Mouse (Mus musculus) midbrain, embryonic 12.5 days (tissue): Measurements from ENCODE around the gene Prpsap1. TPM values are rescaled to one million over a fixed set of nuclear protein-coding genes. Genes with fewer than 3 reads are reported as not detected.
A peak's percentile ranks its signal among the peaks of the same experiment; 100 is the strongest.
"Not testable (repeated sequence)": the region's sequence is repeated elsewhere in the genome, so short reads cannot be mapped to it uniquely, and the experiment has no call there.

Source experiments
- ATAC-seq: fragments of 200-750 bp; cut with Nextera tagmentation; 2 replicates; pipeline ENCODE4 v1.8.0; 2017; ENCODE audit warnings: low read depth, moderate TSS enrichment, moderate library complexity; ENCODE audit not compliant: low FRiP score
- H3K27ac ChIP-seq: fragments of 300-500 bp; sonication (generic); replicated peaks from 2 replicates; pipeline ENCODE4 v1.5.1; 2016; ENCODE audit warnings: mild to moderate bottlenecking
- H3K27me3 ChIP-seq: fragments of 300-500 bp; sonication (generic); 2 replicates; pipeline ENCODE4 v1.6.1; 2016; ENCODE audit warnings: mild to moderate bottlenecking
- H3K36me3 ChIP-seq: fragments of 300-500 bp; sonication (generic); 2 replicates; pipeline ENCODE4 v1.6.1; 2016
- H3K4me1 ChIP-seq: fragments of 300-500 bp; sonication (generic); 2 replicates; pipeline ENCODE4 v1.6.1; 2016
- H3K4me2 ChIP-seq: fragments of 300-500 bp; sonication (generic); replicated peaks from 2 replicates; pipeline ENCODE4 v1.6.1; 2016; ENCODE audit warnings: mild to moderate bottlenecking, moderate library complexity
- H3K4me3 ChIP-seq: fragments of 300-500 bp; sonication (generic); 2 replicates; pipeline ENCODE4 v1.5.1; 2016; ENCODE audit warnings: mild to moderate bottlenecking
- H3K9ac ChIP-seq: fragments of 300-500 bp; sonication (generic); replicated peaks from 2 replicates; pipeline ENCODE4 v1.6.1; 2016; ENCODE audit warnings: mild to moderate bottlenecking, moderate library complexity
- H3K9me3 ChIP-seq: fragments of 300-500 bp; sonication (generic); 2 replicates; pipeline ENCODE4 v1.6.1; 2016; ENCODE audit warnings: mild to moderate bottlenecking
- WGBS: fragments of 180-500 bp; shearing (Covaris S2); methylation state at CpG from one replicate; pipeline ENCODE4 v1.1.7; 2016; 5-methylcytosine and 5-hydroxymethylcytosine counted together
- polyA plus RNA-seq: library from polyadenylated mRNA; unstranded; fragments of >200 nt; fragmentation: Nextera tagmentation; extraction: Ambion mirVana; gene quantifications from 2 replicates; pipeline ENCODE4 v1.2.1, GENCODE M21; 2016

Prpsap1 gene
- polyA plus RNA-seq, 1 experiment from 2014 or later, result 183 TPM

DNA sequence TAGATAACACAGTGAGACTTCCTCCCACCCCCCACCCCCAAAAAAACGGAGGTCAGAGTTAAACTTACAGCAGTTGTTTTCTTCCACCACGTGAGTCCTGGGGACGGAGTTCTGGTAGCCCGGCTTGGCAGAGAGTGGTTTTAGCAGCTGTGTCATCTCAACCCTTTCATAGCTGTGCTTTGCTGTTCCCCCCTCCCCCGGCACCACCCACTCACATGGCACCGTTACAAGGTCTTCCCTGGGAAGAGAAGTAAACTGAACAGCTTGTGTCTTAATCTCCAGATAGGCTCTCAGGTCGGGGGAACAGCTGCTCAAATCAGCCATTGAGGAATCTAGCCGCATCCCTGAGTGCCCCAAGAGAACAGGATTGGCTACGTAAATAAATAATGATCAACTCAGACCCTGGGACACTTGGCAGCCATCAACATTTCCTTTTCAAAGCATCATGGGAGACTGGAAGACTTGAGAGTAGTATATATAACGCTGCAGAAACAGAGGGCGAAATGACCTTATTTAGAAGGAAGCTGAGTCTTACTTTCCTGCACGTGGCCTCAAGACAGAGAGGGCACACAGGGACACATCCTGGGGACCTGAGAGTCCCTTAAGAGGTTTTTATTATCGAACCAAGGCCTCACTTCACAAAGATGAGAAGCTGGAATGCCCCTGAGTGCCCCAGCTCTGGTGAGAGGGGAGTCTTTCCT is 622 bp upstream of the Prpsap1 start:
- H3K9ac ChIP-seq, result no peak overlapping the region
- H3K4me1 ChIP-seq, result peaks cover 6% of the 10 kb centered on the region; the same call in 1 of the 2 replicates
- peak overlapping the region; percentile 54; the same call in 1 of the 2 replicates for H3K27ac ChIP-seq
- no peaks in the 10 kb centered on the region; the same call in 1 of the 2 replicates for H3K27me3 ChIP-seq
- WGBS, result 58% methylated on average over 13 of the region's 13 CpGs
- H3K36me3 ChIP-seq, result no peaks in the 10 kb centered on the region
- H3K9me3 ChIP-seq, result 0 out of 2 replicates have a peak, but pooled peaks cover 4% of the 10 kb centered on the region
- no peak for ATAC-seq
- H3K4me2 ChIP-seq, result no peak overlapping the region
- H3K4me3 ChIP-seq, result no peak overlapping the region

GRCm38 (mm10) chr11:116493191-116493590 is 811 bp downstream of the Prpsap1 start:
- H3K9me3 ChIP-seq, result 0 out of 2 replicates have a peak, but pooled peaks cover 1% of the 10 kb centered on the region
- no peak overlapping the region for H3K27ac ChIP-seq
- H3K4me2 ChIP-seq, result no peak overlapping the region
- H3K4me1 ChIP-seq, result peaks cover 11% of the 10 kb centered on the region
- H3K27me3 ChIP-seq, result no peaks in the 10 kb centered on the region; the same call in 1 of the 2 replicates
- ATAC-seq, result no peak
- H3K4me3 ChIP-seq, result no peak overlapping the region
- no peak overlapping the region for H3K9ac ChIP-seq
- 0 out of 2 replicates have a peak, but pooled peaks cover 2% of the 10 kb centered on the region for H3K36me3 ChIP-seq
- WGBS, result 88% methylated on average over 5 of the region's 5 CpGs

DNA sequence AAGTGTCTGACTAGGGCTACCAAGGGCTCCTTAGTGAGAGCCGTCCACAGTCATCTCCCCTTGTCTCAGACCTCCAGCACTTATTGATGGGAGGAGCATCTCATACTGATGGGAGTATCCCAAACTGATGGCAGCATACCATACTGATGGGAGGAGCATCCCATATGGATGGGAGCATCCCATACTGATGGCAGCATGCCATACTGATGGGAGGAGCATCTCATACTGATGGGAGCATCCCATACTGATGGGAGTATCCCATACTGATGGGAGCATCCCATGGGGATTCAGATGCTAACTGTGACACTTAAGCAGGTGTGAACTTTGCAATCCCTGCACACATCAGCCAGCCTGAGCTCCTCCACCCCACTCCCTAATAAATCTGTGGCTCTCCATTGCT is 1.5 kb downstream of the Prpsap1 start:
- not testable (repeated sequence) for H3K4me2 ChIP-seq, ATAC-seq, H3K9me3 ChIP-seq, H3K27ac ChIP-seq, H3K27me3 ChIP-seq, H3K36me3 ChIP-seq, H3K9ac ChIP-seq, H3K4me3 ChIP-seq
- 94% methylated on average over 1 of the region's 1 CpGs for WGBS
- peaks cover 11% of the 10 kb centered on the region for H3K4me1 ChIP-seq

GRCm38 (mm10) chr11:116491338-116491737 is 2.7 kb downstream of the Prpsap1 start:
- Histone ChIP-seq H3K36me3 (peaks cover 20% of the 10 kb centered on the region), H3K9ac (no peak overlapping the region), H3K4me3 (no peak overlapping the region), H3K9me3 (no peaks in the 10 kb centered on the region), H3K4me2 (peak overlapping the region; percentile 75), H3K27me3 (no peaks in the 10 kb centered on the region; the same call in 1 of the 2 replicates), H3K4me1 (peaks cover 11% of the 10 kb centered on the region), H3K27ac (no peak overlapping the region)
- 71% methylated on average over 6 of the region's 6 CpGs for WGBS
- no peak for ATAC-seq

- Histone ChIP-seq H3K4me3 (peak overlapping the region; percentile 98), H3K9ac (peak overlapping the region; percentile 97), H3K27me3 (no peaks in the 10 kb centered on the region; the same call in 1 of the 2 replicates), H3K4me2 (peak overlapping the region; percentile 75), H3K4me1 (peaks cover 11% of the 10 kb centered on the region), H3K27ac (peak overlapping the region; percentile 96), H3K9me3 (no peaks in the 10 kb centered on the region), H3K36me3 (peaks cover 29% of the 10 kb centered on the region)
- ATAC-seq, result peak; percentile 90
- WGBS, result under 1% methylated on average over 60 of the region's 62 CpGs
Measured at GRCm38 (mm10) chr11:116490232-116491107, 3.5 kb downstream of the Prpsap1 start.

- Histone ChIP-seq H3K9ac (peak overlapping the region; percentile 97), H3K9me3 (no peaks in the 10 kb centered on the region), H3K27ac (peak overlapping the region; percentile 96), H3K4me3 (peak overlapping the region; percentile 98), H3K27me3 (no peaks in the 10 kb centered on the region; the same call in 1 of the 2 replicates), H3K36me3 (peaks cover 35% of the 10 kb centered on the region), H3K4me1 (peaks cover 9% of the 10 kb centered on the region), H3K4me2 (peak overlapping the region; percentile 75)
- under 1% methylated on average over 39 of the region's 39 CpGs for WGBS
- peak; percentile 64 for ATAC-seq
Measured at GRCm38 (mm10) chr11:116489771-116490231, 4.2 kb downstream of the Prpsap1 start.

GRCm38 (mm10) chr11:116488693-116489375 is 5.2 kb downstream of the Prpsap1 start:
- no peak overlapping the region for H3K27ac ChIP-seq
- H3K4me3 ChIP-seq, result peak overlapping the region; percentile 98
- H3K9ac ChIP-seq, result peak overlapping the region; percentile 97
- peaks cover 45% of the 10 kb centered on the region for H3K36me3 ChIP-seq
- H3K9me3 ChIP-seq, result no peaks in the 10 kb centered on the region
- 76% methylated on average over 14 of the region's 14 CpGs for WGBS
- peaks cover 9% of the 10 kb centered on the region for H3K4me1 ChIP-seq
- no peaks in the 10 kb centered on the region; the same call in 1 of the 2 replicates for H3K27me3 ChIP-seq
- no peak for ATAC-seq
- peak overlapping the region; percentile 75 for H3K4me2 ChIP-seq

DNA sequence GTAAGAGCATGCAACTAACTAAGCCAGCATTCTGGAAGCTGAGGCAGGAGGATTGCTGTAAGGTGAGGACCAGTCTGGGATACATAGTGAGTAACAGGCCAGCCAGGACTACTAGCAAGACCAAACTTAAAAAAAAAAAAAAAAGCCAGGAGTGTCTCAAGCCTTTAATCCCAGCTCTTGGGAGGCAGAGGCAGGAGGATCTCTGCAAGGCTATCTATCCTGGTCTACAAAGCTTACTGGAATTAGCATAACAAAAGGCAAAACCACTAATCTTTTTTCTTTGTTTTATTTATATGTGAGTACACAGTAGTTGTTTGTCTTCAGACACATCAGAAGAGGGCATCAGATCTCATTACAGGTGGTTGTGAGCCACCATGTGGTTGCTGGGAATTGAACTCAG is 5.8 kb downstream of the Prpsap1 start:
- peaks cover 9% of the 10 kb centered on the region for H3K4me1 ChIP-seq
- no peak for ATAC-seq
- no peak overlapping the region for H3K9ac ChIP-seq
- no peak overlapping the region for H3K4me3 ChIP-seq
- no peak overlapping the region for H3K27ac ChIP-seq
- peaks cover 51% of the 10 kb centered on the region for H3K36me3 ChIP-seq
- H3K4me2 ChIP-seq, result no peak overlapping the region
- no peaks in the 10 kb centered on the region for H3K9me3 ChIP-seq
- H3K27me3 ChIP-seq, result no peaks in the 10 kb centered on the region; the same call in 1 of the 2 replicates

GRCm38 (mm10) chr11:116484261-116484660 is 9.7 kb downstream of the Prpsap1 start:
- no peaks in the 10 kb centered on the region for H3K27me3 ChIP-seq
- H3K4me1 ChIP-seq, result peaks cover 4% of the 10 kb centered on the region; the same call in 1 of the 2 replicates
- peaks cover 87% of the 10 kb centered on the region for H3K36me3 ChIP-seq
- 94% methylated on average over 8 of the region's 8 CpGs for WGBS
- no peaks in the 10 kb centered on the region for H3K9me3 ChIP-seq
- H3K4me2 ChIP-seq, result no peak overlapping the region
- no peak for ATAC-seq
- no peak overlapping the region for H3K27ac ChIP-seq
- no peak overlapping the region for H3K4me3 ChIP-seq
- no peak overlapping the region for H3K9ac ChIP-seq

DNA sequence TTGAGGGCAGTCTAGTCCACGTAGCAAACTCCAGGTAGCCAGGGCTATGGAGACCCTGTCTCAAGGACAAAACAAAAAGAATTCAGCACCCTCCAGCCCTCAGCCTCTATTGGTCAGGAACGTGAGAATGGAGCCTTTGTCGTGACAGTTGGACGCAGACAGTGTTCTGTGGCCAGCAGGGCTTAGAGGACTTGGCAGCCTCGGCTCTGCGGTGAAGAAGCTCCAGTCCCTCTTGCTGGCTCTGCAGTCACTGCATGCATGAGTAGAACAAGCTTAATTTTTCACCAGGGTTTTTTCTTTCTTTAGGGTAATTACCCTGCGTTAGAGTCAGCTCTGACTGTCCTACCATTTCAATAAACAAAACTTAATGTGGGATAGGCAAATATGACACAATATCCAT is 12.2 kb downstream of the Prpsap1 start:
- WGBS, result 83% methylated on average over 7 of the region's 7 CpGs
- no peaks in the 10 kb centered on the region for H3K27me3 ChIP-seq
- peaks cover 96% of the 10 kb centered on the region for H3K36me3 ChIP-seq

DNA sequence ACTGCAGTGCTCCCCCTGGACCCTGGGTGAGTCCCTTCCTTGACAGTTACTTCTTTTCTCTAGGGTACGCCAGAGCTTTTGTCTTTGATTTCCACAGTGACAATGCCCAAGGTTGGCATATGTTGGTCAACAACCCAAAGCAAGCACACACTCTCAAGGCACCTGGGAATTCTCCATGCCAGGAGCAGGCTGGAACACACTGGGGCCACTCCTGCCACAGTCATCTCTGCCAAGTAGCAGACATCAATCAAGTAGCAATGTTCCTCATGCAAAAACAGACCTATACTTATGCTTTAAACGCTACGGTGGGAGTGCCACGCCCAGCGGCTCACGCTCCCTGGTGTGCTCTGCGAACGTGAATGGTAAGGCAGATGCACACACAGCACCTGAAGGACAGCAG is 13.0 kb downstream of the Prpsap1 start:
- H3K9me3 ChIP-seq, result no peaks in the 10 kb centered on the region
- no peak overlapping the region for H3K4me2 ChIP-seq
- H3K9ac ChIP-seq, result no peak overlapping the region
- ATAC-seq, result no peak
- H3K4me1 ChIP-seq, result no peaks in the 10 kb centered on the region
- no peak overlapping the region for H3K4me3 ChIP-seq
- WGBS, result 97% methylated on average over 8 of the region's 8 CpGs
- no peak overlapping the region for H3K27ac ChIP-seq
- H3K36me3 ChIP-seq, result peaks cover 96% of the 10 kb centered on the region
- H3K27me3 ChIP-seq, result no peaks in the 10 kb centered on the region

More for the DNA sequence above, 12.2 kb downstream of the Prpsap1 start:
- no peak for ATAC-seq
- Histone ChIP-seq H3K9me3 (no peaks in the 10 kb centered on the region), H3K9ac (no peak overlapping the region), H3K4me1 (no peaks in the 10 kb centered on the region), H3K4me3 (no peak overlapping the region), H3K27ac (no peak overlapping the region), H3K4me2 (no peak overlapping the region)
